Mouse (Mus musculus): ENCODE measurements around the gene Cela1.
A peak's percentile ranks its signal among the peaks of the same experiment; 100 is the strongest.

Cela1 gene

DNA sequence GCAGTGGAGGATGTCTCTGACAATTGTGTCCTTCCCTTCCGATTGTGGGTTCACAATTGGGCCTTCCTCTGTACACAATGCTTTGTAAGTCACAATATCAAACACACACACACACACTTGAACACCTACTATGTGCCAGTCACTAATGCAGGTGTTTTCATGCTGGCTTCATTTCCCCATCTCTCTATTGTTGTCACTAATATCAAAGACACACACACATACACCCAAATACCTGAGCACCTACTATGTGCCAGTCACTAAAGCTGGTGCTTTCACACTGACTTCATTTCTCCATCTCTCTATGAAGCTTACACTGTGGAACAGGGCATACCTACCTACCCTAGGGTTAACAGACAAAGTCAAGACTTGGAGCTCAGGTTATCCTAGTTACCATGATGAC is 17.7 kb upstream of the Cela1 start:
- no peak for DNase-seq (ENCODE audit: low read depth)

DNA sequence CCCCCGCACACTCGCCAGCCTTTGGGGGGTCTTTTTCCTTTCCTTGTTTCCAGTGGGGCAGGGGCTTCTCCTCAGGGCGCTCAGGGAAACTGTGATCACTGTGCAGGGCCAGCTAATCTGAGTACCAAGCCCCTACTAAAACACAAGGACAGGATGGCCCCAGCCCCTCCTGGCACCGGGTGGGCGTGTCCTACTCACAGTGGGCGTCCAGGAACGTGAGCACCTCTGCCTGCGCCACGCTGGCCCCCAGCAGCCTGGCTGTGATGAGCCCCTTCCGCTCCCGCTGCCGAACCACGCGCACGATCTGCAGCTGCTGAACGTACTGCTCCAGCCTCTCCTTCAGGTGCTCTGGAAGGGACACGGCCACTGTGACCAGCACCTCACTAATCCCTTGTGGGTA is 16.2 kb upstream of the Cela1 start:
- DNase-seq (ENCODE audit: low read depth) = no peak

DNA sequence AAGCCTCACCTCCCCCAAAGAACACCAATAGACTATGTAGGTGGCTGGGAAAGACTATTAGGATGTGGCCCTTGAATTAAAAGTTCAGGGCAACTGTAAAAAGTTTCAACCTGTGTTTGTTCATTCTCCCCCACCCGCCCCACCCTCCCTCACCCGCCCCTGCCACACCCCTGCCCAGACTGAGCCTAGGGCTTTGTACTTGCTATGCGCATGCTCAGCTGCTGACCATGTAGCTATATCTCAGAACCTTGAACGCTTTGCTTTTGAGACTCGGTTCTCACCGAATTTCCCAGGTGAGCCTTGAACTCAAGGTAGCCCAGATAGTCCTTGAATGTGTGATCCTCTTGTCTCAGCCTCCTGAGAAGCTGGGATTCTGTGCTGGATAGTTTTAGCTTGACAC is 14.1 kb upstream of the Cela1 start:
- no peak for DNase-seq (ENCODE audit: low read depth)

DNA sequence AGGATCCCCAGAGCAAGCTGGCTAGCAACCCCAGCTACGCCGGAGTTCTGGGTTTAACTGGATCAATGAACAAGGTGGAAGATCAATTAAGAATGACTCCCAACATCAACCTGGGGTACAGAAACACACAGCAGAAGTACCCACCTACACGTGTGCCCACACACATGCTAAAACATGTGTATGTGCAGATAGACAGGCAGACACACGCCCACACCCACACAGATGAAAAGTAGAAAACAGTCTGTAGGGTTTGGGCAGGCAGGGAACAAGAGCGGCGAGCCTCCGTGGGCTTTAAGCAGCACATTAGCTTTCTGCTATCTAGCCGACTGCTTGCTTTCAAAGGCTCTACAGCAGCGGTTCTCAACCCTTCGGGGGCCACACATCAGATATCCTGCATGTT is 13.4 kb upstream of the Cela1 start:
- DNase-seq (ENCODE audit: low read depth) = no peak

DNA sequence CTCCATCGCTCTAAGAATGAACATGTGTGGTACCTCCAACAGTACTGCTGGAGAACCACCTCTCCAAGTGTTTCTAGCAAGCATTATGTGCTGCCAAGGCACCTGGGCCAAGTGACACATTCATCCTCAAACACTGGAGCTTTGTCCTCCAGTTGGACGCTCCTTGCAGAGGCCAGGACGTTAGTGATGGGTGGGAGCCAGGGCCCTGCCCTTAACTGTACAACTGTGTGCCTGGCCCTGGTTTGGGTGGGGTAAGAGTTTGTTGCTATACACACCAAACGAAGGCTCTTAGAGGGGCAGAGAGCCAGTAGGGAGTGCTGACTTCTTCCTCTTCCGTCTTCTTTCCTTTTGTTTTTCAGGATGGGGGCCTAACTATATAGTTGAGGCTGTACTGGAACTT is 12.7 kb upstream of the Cela1 start:
- DNase-seq (ENCODE audit: low read depth) = no peak

DNA sequence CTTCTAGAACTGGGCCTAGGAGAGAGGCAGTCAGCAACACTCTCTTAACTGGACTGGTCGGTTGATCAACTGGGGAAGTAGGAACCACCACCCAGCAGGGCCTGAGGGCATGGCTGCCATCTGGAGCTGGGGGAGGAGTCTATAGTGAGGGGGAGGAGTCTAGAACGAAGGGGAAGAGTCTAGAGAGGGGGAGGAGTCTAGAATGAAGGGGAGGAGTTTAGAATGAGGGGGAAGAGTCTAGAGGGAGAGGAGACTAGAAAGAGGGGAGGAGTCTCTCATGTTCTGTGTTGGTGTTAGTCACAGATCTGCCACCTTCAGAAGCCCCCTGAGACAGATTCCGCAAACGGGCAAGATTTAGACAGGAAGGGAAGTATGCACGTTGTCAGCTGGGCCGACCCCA is 11.7 kb upstream of the Cela1 start:
- peak; percentile 61 for DNase-seq (ENCODE audit: low read depth)

DNA sequence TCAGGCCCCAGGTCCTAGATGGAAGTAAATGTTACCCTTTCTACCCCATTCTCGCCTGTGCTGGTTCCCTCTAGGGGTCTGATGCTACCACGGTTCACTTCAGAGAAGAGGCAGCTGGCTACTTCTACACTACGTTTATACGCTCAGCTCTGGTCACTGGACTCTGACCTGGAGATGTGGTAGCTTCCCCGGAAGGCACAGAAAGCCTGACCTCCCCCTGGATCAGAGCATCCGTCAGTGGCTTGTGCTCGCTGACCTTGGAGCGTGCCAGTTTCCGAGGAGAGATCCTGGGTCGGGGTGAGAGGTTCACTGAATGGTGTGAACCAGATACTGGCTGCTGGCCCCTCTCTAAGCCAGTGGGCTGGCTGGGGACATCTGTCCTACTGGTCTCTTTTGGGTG is 10.4 kb upstream of the Cela1 start:
- no peak for DNase-seq (ENCODE audit: low read depth)

DNA sequence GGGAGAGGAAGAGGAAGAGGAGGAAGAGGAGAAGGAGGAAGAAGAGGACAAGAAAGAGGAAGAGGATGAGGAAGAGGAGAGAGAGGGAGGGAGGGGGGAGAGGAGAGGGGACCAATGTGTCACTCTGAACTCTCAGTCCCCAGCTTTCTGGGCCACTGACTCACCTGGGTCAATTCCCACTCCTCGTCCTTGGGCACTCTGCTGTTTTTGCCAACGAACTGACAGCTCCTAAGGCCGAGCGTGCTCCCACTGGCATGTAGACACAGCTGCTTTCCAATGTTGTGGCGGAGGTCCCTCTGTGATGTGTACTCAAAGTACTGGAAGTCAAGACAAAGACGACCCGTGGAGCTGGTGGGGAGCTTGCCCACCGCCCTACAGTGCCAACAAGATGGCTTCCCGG is 6.7 kb upstream of the Cela1 start:
- no peak for DNase-seq (ENCODE audit: low read depth)

DNA sequence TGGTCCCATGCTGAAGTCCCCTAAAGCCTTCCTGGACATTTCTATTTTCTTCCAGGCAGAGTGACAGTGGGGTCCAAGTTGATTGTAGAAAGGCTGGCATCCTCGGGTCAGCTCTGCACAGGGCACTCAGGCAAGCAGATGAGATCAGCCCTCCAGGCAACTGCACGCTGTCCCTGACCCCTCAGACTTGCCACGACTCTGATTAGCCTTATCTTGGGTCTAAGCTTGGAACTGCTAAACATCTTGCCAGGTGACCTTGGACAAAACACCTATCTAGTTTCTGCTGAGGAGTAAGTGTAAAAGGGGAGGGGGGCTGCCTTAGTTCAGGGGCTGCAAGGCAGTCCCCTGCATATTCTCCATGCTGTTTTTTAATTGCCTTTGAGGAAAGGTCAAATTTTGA is 4.3 kb upstream of the Cela1 start:
- no peak for DNase-seq (ENCODE audit: low read depth)

DNA sequence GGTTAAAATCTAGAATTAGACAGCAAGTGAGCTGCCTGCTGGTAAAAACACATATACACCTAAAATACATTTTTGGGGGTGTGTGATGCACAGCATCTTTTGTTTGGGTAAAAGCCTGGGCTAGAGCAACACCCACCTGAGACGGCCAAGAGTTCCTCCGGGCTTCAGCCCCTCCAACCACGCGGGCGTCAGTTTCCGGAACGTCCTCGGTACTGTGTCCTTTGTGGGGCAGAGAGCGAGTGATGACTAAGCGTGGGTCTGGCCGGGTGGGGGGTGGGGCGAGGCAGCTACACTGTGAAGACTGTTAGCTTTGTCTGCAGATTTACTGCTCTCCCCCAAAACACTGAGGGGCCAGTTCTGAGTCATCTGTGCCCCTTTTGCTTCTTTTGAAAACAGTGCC is 732 bp downstream of the Cela1 start:
- DNase-seq (ENCODE audit: low read depth) = peak; percentile 54

DNA sequence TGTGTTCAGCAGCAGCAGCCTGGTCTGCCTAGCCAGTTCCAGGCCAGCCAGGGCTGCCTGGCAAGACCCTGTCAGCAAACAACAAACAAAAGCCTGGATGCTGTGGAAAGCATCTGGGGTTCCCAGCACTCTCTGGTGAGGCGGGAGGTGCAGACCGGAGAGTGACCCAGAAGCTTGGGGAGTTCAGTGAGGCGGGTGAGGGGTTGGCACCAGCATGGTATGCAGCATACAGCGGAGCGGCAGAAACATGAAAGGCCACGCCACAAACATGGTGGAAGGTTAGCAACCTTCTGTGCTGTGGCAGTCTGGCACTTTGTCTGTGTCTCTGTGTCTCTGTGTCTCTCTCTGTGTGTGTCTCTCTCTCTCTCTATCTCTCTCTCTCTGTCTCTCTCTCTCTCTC is 1.3 kb downstream of the Cela1 start:
- DNase-seq (ENCODE audit: low read depth) = no peak

DNA sequence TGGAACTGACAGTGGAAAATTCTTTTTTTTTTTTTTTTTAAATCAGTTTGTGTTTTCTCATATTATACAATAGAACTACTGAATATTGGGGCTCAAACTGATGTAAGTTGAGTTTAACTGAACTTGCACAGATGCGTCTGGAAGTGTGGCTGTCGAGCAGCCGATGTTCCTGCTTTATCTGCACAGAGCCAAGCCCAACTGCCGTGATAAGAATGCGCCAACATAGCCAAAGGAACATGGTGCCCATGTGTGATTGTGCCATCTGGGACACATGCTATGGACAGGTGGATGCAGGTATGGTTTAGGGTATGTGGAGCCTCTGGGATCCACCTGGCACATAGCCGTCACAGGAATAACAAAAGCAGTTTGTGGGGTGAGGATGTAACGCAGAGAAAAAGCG is 1.9 kb downstream of the Cela1 start:
- DNase-seq (ENCODE audit: low read depth) = no peak

DNA sequence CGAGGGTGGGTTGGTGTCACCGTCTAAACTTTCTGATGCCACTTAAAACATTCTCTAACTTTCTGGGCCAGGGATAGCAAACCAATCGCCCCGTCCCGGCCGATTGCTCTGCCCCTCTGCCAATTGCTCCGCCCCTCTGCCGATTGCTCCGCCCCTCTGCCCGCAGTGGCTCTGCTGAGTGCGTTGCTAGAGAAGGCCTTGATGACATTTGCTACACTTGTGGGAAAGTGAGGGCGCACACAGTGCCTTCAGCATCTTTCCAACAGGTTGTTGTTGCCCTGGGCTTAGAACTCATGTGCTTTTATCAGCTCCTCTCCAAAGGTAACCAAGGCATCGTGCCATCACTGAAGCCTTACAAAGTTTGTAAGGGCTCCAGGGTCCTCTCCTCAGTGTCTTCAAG is 2.5 kb downstream of the Cela1 start:
- no peak for DNase-seq (ENCODE audit: low read depth)

DNA sequence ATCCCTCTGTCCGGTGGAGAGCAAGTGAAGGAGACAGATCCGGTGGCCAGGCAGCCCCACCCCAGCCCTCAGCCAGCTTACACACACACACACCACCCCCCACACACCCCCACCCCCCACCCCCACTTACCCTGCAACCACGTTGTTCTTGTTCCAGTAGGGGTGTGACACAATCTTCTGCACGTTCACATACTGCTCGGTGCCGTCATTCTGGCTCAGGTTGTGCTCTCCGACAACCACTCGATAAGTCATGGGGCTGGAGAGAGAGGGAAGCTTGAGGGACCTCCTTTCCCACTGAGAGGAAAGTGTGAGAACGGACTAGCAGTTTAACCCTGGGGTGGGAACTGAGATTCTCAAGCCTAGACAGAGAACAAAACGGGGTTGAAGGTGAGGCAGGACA is 3.3 kb downstream of the Cela1 start:
- DNase-seq (ENCODE audit: low read depth) = no peak

DNA sequence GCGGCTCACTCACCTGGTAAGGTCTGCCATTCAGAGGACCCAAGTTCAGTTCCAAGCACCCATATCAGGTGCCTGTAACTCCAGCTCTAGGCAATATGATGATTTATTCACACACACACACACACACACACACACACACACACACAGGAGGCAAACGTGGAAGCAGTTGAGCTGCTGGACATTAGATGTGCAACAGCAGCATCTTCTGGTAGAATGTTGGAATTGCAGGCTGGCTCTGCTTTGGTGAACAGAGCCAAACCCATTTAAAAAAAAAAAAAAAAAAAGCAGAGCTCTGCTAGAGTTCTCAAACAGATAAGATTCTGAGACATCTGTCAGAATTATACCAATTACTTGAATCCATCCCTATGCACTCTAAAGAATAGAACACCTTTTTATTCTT is 4.7 kb downstream of the Cela1 start:
- DNase-seq (ENCODE audit: low read depth) = peak; percentile 96

DNA sequence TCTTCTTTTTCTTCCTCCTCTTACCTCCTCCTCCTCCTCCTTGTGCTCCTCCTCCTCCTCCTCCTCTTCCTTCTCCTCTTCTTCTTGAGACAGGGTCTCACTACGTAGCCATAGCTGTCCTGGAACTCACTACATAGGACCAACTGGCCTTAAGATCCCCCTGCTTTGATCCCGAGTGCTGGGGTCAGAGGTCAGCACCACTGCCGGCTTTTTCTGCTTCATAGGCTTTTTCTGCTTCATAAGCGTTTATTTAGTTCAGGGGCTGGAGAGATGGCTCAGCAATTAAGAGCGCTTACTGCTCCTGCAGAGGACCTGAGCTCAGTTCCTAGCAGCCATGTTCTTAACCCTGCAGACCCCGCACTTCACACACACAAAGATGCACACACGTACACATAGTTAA is 6.0 kb downstream of the Cela1 start:
- no peak for DNase-seq (ENCODE audit: low read depth)

DNA sequence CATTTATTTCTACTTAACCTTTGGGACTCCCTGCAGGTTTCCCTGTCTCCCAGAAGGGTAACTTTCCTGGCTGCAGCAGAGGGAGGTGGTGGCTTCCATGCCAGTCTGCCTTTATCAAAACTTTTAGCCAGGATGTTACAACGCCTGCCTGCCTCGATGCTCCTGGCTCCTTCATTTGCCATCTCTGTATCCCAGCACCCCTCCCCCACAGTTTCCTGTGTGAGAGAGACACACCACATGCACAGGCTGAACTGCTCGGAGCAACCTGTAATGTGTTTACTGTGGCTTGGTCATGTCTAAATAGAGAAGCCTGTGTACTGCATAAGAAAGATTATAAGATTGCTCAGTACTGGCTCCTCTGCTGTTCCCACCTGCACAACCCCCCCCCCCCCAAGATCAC is 7.3 kb downstream of the Cela1 start:
- no peak for DNase-seq (ENCODE audit: low read depth)

DNA sequence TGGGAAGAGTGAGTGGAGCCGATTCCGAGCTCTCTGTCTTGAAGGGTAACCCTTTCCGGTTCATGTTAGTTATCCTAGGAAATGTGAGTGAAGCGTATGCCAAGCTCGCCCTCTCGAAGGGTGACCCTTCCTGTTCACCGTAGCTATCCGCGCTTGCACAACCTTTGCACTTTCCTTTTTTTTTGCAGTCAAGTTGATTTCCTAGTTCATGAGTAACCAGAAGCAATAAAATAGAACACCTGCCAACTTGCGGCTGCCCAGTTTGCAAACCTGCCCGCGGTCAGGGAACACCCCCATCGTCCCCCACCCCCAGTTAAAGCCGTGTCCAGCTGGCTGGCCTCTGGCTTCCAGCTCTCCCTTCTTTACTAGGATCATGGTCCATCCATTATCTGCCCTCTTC is 8.7 kb downstream of the Cela1 start:
- no peak for DNase-seq (ENCODE audit: low read depth)

DNA sequence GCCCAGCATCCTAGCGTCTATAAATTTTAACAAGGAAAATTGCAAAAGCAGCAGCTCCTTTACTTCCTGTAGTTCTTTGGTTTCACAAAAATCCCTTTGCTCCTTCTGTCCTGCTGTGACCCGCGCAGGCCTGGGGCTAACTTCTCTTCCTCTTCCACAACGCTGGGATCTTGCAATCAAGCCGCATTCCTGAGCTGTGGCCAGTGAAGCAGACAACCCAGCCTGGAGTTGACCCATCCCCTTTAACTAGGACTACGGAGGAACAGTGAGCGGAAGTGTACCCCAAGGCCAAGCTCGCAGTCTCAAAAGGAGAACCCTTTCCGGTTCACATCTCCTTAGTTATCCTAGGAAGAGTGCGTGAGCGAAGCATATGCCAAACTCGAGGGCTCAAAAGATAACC is 9.1 kb downstream of the Cela1 start:
- no peak for DNase-seq (ENCODE audit: low read depth)

DNA sequence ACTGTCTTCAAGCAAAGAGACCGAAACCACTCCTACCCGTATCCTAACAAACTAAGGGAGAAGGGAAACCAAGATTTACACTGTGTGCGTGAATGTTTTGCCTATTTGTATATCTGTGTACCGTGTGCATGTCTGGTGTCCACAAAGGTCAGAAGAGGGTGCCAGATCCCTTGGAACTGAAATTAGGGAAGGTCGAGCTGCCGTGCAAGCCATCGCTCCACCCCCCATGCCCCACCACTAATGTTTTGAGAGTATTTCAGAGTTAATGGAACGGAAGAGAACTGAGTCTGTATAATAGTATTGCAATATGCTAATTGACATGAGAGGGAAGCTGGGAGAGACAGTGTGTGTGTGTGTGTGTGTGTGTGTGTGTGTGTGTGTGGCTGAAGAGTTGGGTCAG is 10.0 kb downstream of the Cela1 start:
- no peak for DNase-seq (ENCODE audit: low read depth)

DNA sequence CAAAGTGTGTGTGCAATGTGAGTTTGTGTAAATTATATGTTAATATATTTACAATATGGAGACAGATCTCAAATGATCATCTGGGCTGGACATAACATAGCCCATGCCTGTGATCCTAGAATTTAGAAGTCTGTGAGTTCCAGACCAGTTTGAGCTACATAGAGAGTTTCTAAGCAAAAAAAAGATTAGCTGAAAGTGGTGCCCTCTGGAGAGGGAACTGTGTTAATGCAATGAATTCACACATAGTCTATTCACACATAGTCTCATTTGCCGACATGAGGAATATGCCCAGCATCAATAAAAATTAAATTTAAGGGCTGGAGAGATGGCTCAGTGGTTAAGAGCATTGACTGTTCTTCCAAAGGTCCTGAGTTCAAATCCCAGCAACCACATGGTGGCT is 11.2 kb downstream of the Cela1 start:
- peak; percentile 51 for DNase-seq (ENCODE audit: low read depth)

DNA sequence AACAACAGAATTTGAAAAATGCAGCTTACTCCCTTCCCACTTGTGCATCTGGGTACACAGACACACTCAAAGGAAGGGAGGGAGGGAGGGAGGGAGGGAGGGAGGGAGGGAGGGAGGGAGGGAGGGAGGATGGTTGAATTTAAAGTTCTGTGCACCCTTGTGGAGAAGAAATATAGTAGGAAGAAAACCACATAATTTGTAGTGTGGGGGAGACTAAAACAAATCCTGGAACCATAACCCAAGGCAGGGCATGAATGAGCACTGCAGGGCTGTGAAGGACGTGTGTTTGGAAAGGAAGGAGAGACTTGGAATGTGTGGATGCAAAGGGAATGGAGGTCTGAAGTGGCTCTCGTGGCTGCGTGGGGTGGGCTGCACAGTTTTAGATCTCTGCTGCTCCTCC is 12.2 kb downstream of the Cela1 start:
- no peak for DNase-seq (ENCODE audit: low read depth)

DNA sequence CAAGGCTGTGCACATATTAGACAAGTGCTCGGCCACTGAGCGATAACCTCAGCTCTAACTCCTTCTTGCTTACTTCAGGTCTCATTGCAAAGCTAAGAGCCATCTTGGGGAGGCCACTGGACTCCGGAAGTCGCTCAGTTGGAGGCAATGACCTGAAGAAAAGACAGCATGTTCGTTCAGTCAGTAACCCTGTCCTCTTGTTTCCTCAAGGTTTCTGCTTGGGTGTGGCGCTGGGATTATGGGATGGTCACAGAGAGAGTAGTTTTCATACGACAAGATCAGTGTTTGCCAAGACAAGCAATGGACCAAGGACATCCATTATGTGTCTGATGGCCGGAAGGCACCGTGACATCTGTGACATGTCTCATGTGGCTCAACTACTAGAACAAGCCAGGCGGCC is 13.2 kb downstream of the Cela1 start:
- no peak for DNase-seq (ENCODE audit: low read depth)

DNA sequence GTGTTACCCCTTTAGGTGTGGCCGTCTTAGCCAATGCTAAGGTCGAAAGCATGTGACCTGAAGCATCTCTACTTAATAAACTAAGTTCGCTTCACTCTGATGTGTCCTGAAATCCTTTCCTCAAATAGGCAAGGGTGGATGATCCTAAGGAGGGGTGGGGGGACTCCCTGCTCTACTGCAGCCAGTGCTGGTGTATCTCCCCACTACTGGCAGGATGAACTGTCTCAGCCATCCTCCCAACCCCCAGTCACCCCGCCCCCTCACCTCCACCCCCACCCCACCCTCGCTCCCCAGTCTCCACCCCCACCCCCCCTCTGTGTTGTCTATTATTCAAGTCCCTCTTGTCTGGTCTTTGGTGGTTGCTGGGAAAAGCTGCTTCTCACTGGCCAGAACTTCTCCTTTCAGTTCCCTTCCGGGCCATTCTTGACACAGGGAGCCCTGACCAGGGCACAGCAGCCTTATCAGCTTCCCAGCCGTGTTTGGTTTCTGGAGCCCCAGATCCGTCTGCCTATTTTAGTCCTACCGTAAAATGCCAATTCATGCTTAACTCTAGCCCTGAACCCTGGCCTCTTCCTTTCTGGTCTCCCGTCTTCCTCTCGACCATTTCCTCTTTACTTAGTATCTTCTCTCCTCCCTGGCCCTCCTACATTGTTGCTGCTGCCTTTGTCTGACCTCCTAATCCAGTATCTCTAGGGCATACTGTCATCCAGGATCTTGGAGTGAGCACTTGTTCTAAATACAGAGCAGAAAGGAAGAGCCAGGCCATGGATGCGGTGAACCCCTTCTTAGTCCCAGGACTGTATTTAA is 13.9 kb downstream of the Cela1 start:
- DNase-seq (ENCODE audit: low read depth) = no peak

DNA sequence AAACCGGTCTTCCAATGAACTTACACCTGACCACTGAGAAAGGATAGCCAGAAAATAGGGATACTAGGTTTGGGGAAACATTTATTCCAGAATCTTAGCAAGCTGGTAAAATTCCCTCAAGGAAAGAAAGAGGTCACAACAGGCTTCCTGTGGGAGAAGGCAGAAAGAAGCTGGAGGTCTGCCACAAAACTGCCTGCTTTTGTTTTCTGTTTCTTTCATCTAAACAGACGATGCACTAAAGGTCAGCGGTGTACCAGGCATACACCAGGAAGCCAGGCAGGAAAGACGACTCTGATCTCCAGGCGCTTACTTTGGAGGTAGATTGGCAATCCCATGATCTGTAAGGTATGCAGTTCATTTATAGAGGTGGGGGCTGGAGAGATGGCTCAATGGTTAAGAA is 16.9 kb downstream of the Cela1 start:
- no peak for DNase-seq (ENCODE audit: low read depth)

Data from naive thymus-derived CD4-positive, alpha-beta T cell, adult 2 months (primary cell).